ENCODE assay signal across 7 mouse cellular contexts in genomic region chr19:36409280-36409860, GRCm38 (mm10).
DNase-seq lines count a peak whose midpoint lies in the region; ATAC-seq and TF ChIP-seq lines count a peak whose summit lies in the region.

No protein-coding gene starts in this region.

- H3K4me3 ChIP-seq in embryonic facial prominence, embryonic 11.5 days (ENCODE audit: low read depth, low read length), result peak overlapping the region; percentile 66
- H3K4me3 ChIP-seq in kidney, adult 2 months (ENCODE audit: insufficient read depth, low read depth, low read length), result peak overlapping the region; percentile 77
- H3K4me3 ChIP-seq in limb, embryonic 12.5 days (replicated peaks), result peak overlapping the region; percentile 67
- peak overlapping the region; percentile 73 for H3K4me3 ChIP-seq in midbrain, embryonic 15.5 days
- peak overlapping the region; percentile 81 for H3K4me3 ChIP-seq in spleen, adult 2 months (ENCODE audit: extremely low read depth, insufficient read depth, insufficient read length)

- peak overlapping the region; percentile 58 for H3K9ac ChIP-seq in embryonic facial prominence, embryonic 11.5 days (replicated peaks; ENCODE audit: low read length)
- peak overlapping the region; percentile 53 for H3K9ac ChIP-seq in limb, embryonic 12.5 days (replicated peaks)
- peak overlapping the region; percentile 57 for H3K9ac ChIP-seq in midbrain, embryonic 15.5 days

- peak; percentile 99 for DNase-seq in adrenal gland, postnatal 14 days
- peak; percentile 88 for DNase-seq in embryonic facial prominence, embryonic 11.5 days (ENCODE audit: low spot score)
- DNase-seq in heart, adult 18-20 months, result peak; percentile 97 to 98
- DNase-seq in kidney, adult 2 months, result peak; percentile 97
- DNase-seq in spleen, adult 2 months (ENCODE audit: low read depth in 1 of 2, low spot score in 2 of 2), result peak; percentile 82 to 96

- no peaks in the 10 kb centered on the region for H3K9me3 ChIP-seq in embryonic facial prominence, embryonic 11.5 days (replicated peaks; ENCODE audit: control insufficient read depth, low read length)
- no peaks in the 10 kb centered on the region for H3K9me3 ChIP-seq in limb, embryonic 12.5 days
- no peaks in the 10 kb centered on the region for H3K9me3 ChIP-seq in midbrain, embryonic 15.5 days

- H3K4me1 ChIP-seq in embryonic facial prominence, embryonic 11.5 days (ENCODE audit: control insufficient read depth, insufficient read depth, low read length), result no peaks in the 10 kb centered on the region
- H3K4me1 ChIP-seq in kidney, adult 2 months (ENCODE audit: control insufficient read depth, insufficient read depth, low read length), result peaks cover 7% of the 10 kb centered on the region; the same call in 1 of the 2 replicates
- H3K4me1 ChIP-seq in limb, embryonic 12.5 days (replicated peaks), result no peaks in the 10 kb centered on the region
- peaks cover 15% of the 10 kb centered on the region for H3K4me1 ChIP-seq in midbrain, embryonic 15.5 days
- H3K4me1 ChIP-seq in spleen, adult 2 months (ENCODE audit: control insufficient read depth, insufficient read depth, insufficient read length), result no peaks in the 10 kb centered on the region; the same call in 1 of the 2 replicates

- no peaks in the 10 kb centered on the region for H3K36me3 ChIP-seq in embryonic facial prominence, embryonic 11.5 days (replicated peaks; ENCODE audit: control insufficient read depth, insufficient read depth, low read depth, low read length)
- H3K36me3 ChIP-seq in kidney, adult 2 months (ENCODE audit: control insufficient read depth, insufficient read depth, low read length), result no peaks in the 10 kb centered on the region
- H3K36me3 ChIP-seq in limb, embryonic 12.5 days, result no peaks in the 10 kb centered on the region
- H3K36me3 ChIP-seq in midbrain, embryonic 15.5 days (replicated peaks), result no peaks in the 10 kb centered on the region
- H3K36me3 ChIP-seq in spleen, adult 2 months (ENCODE audit: control insufficient read depth, insufficient read depth, low read length), result peaks cover 1% of the 10 kb centered on the region; the same call in 1 of the 2 replicates

- under 1% methylated on average over 34 of the region's 53 CpGs for WGBS in embryonic facial prominence, embryonic 11.5 days
- under 1% methylated on average over 43 of the region's 53 CpGs for WGBS in kidney, adult 2 months
- under 1% methylated on average over 29 of the region's 53 CpGs for WGBS in limb, embryonic 12.5 days
- WGBS in midbrain, embryonic 15.5 days, result under 1% methylated on average over 49 of the region's 53 CpGs
- WGBS in spleen, adult 2 months, result 3% methylated on average over 44 of the region's 53 CpGs

- peak overlapping the region; percentile 94 for H3K4me2 ChIP-seq in embryonic facial prominence, embryonic 11.5 days (ENCODE audit: low read depth, low read length)
- H3K4me2 ChIP-seq in limb, embryonic 12.5 days, result peak overlapping the region; percentile 89
- H3K4me2 ChIP-seq in midbrain, embryonic 15.5 days, result peak overlapping the region; percentile 90

- peaks cover 6% of the 10 kb centered on the region for H3K27me3 ChIP-seq in embryonic facial prominence, embryonic 11.5 days (ENCODE audit: control insufficient read depth, insufficient read depth, low read length)
- H3K27me3 ChIP-seq in kidney, adult 2 months (replicated peaks; ENCODE audit: control insufficient read depth, insufficient read depth, low read length), result no peaks in the 10 kb centered on the region
- peaks cover 33% of the 10 kb centered on the region for H3K27me3 ChIP-seq in limb, embryonic 12.5 days
- H3K27me3 ChIP-seq in midbrain, embryonic 15.5 days (replicated peaks), result peaks cover 7% of the 10 kb centered on the region
- H3K27me3 ChIP-seq in spleen, adult 2 months (ENCODE audit: control insufficient read depth, insufficient read depth, low read length), result no peaks in the 10 kb centered on the region

- H3K27ac ChIP-seq in embryonic facial prominence, embryonic 11.5 days (replicated peaks; ENCODE audit: low read depth, low read length), result no peak overlapping the region
- H3K27ac ChIP-seq in kidney, adult 2 months (ENCODE audit: insufficient read depth, low read depth, low read length), result peak overlapping the region; percentile 21
- H3K27ac ChIP-seq in limb, embryonic 12.5 days, result no peak overlapping the region
- H3K27ac ChIP-seq in midbrain, embryonic 15.5 days, result no peak overlapping the region
- H3K27ac ChIP-seq in spleen, adult 2 months (ENCODE audit: insufficient read depth, low read length), result 0 out of 2 replicates have a peak overlapping the region, but pooled peaks have one; percentile 62

- no peak for TF ChIP-seq CTCF in kidney, adult 2 months (conservative IDR thresholded peaks at IDR 0.05; ENCODE audit: insufficient read depth, insufficient read length, low read depth, low read length)
- no peak for TF ChIP-seq CTCF in spleen, adult 2 months (IDR thresholded peaks at IDR 0.05; ENCODE audit: extremely low read depth, insufficient read depth, insufficient read length, insufficient replicate concordance)

- TF ChIP-seq POLR2A in kidney, adult 2 months (IDR thresholded peaks at IDR 0.05; ENCODE audit: low read depth, low read length), result no peak
- no peak; the same call in 1 of the 2 replicates for TF ChIP-seq POLR2A in spleen, adult 2 months (IDR thresholded peaks at IDR 0.05; ENCODE audit: low read depth, low read length)

- peak; percentile 96 for ATAC-seq in embryonic facial prominence, embryonic 11.5 days (replicated peaks; ENCODE audit: insufficient number of reproducible peaks, low FRiP score, low TSS enrichment, low read depth)
- peak; percentile 91 for ATAC-seq in limb, embryonic 12.5 days (ENCODE audit: insufficient number of reproducible peaks, insufficient read depth, low FRiP score, low TSS enrichment, low read depth)
- peak; percentile 95 for ATAC-seq in midbrain, embryonic 15.5 days (replicated peaks)

Comparison
In these comparisons a context has a peak if more than half of its experiments do, and no peak if none do; other contexts are left out.
1. H3K27ac ChIP-seq: peak in kidney, adult 2 months (single experiment) and spleen, adult 2 months (single experiment); none in embryonic facial prominence, embryonic 11.5 days (single experiment), limb, embryonic 12.5 days (single experiment) and midbrain, embryonic 15.5 days (single experiment).
2. Peak in every context shown above with its lines, with median percentiles within 50 percentile points of each other: DNase-seq, ATAC-seq, H3K4me2 ChIP-seq, H3K4me3 ChIP-seq and H3K9ac ChIP-seq.